Mouse (Mus musculus) G1E (cell line): ENCODE measurements around the gene Fgf9. TPM values are rescaled to one million over a fixed set of nuclear protein-coding genes. Genes with fewer than 3 reads are reported as not detected.

Experiments used
- ATAC-seq: 2 replicates; pipeline ENCODE4 v1.8.0; 2016; ENCODE audit warnings: mild to moderate bottlenecking; ENCODE audit not compliant: insufficient number of reproducible peaks, poor library complexity, low FRiP score, severe bottlenecking; ENCODE audit errors: extremely low read depth
- DNase-seq: peaks from one replicate; pipeline ENCODE4 v3.0.0; 2012; ENCODE audit warnings: low spot score
- H3K27me3 ChIP-seq: 2 replicates; pipeline ENCODE4 v1.6.1; 2012; ENCODE audit warnings: mild to moderate bottlenecking, low read length, inconsistent platforms; ENCODE audit not compliant: insufficient read depth
- H3K36me3 ChIP-seq: replicated peaks from 2 replicates; pipeline ENCODE3; 2012; ENCODE audit warnings: mild to moderate bottlenecking, inconsistent platforms
- H3K4me1 ChIP-seq: 2 replicates; pipeline ENCODE4 v1.6.1; 2012; ENCODE audit warnings: low read depth, low read length, inconsistent platforms, mixed read lengths; ENCODE audit not compliant: insufficient read depth
- H3K4me3 ChIP-seq: 2 replicates; pipeline ENCODE4 v1.5.1; 2012; ENCODE audit warnings: low read depth, mild to moderate bottlenecking, inconsistent platforms, low read length, moderate library complexity, mixed read lengths
- H3K9me3 ChIP-seq: replicated peaks from 2 replicates; pipeline ENCODE4 v1.6.1; 2012; ENCODE audit warnings: inconsistent platforms
- CTCF ChIP-seq: IDR thresholded peaks from 2 replicates; pipeline ENCODE4 v1.5.1; 2012; ENCODE audit warnings: low read depth, low read length, inconsistent platforms, mixed read lengths
- GATA1 ChIP-seq: IDR thresholded peaks from 2 replicates; pipeline ENCODE4 v1.6.1; 2012; ENCODE audit warnings: borderline replicate concordance, low read length, inconsistent platforms, mixed read lengths
- GATA2 ChIP-seq: IDR thresholded peaks from 2 replicates; pipeline ENCODE4 v1.6.1; 2012; ENCODE audit warnings: low read depth, low read length, inconsistent platforms, borderline replicate concordance
- POLR2AphosphoS5 ChIP-seq: IDR thresholded peaks from 2 replicates; pipeline ENCODE4 v1.6.1; 2012; ENCODE audit warnings: low read depth, low read length, inconsistent platforms; ENCODE audit not compliant: insufficient replicate concordance
- TAL1 ChIP-seq: conservative IDR thresholded peaks from 2 replicates; pipeline ENCODE4 v1.6.1; 2012; ENCODE audit warnings: low read depth, low read length, inconsistent platforms, mixed read lengths
- polyA plus RNA-seq: library from polyadenylated mRNA; stranded (reverse); fragments of >175 nt; gene quantifications from 2 replicates; pipeline ENCODE4 v1.2.3, GENCODE M21; 2012
- total RNA-seq, 2 experiments: library from RNA; stranded (forward) in 1 of 2; stranded (reverse) in 1 of 2; fragments of 200-1000 nt in 1 of 2; fragments of >200 nt in 1 of 2; fragmentation: Nextera tagmentation in 1 of 2; gene quantifications; 2 replicates each; pipeline ENCODE4 v1.2.3; 2014 to 2017

The Fgf9 gene
- total and polyA plus RNA-seq, 3 experiments: 0.05 TPM; not detected in 2

- ATAC-seq: no peak
- Histone ChIP-seq H3K4me1 (no peaks in the 10 kb centered on the region), H3K4me3 (no peak overlapping the region), H3K36me3 (no peaks in the 10 kb centered on the region), H3K27me3 (no peaks in the 10 kb centered on the region), H3K9me3 (peaks cover 18% of the 10 kb centered on the region)
- TF ChIP-seq POLR2AphosphoS5: no peak
- TF ChIP-seq GATA2: no peak
- TF ChIP-seq TAL1: no peak
- TF ChIP-seq GATA1: no peak
- TF ChIP-seq CTCF: no peak
- no peak for DNase-seq
Observed at GRCm38 (mm10) chr14:58109601-58110000, 39.3 kb downstream of the Fgf9 start.

- Histone ChIP-seq H3K9me3 (peaks cover 20% of the 10 kb centered on the region), H3K4me3 (no peak overlapping the region), H3K4me1 (no peaks in the 10 kb centered on the region), H3K27me3 (no peaks in the 10 kb centered on the region), H3K36me3 (no peaks in the 10 kb centered on the region)
- DNase-seq: no peak
- no peak for ATAC-seq
- TF ChIP-seq TAL1 (no peak), CTCF (no peak), GATA2 (no peak), GATA1 (no peak), POLR2AphosphoS5 (no peak)
Observed at GRCm38 (mm10) chr14:58111562-58111961, 41.2 kb downstream of the Fgf9 start.

- Histone ChIP-seq H3K4me3 (no peak overlapping the region), H3K36me3 (no peaks in the 10 kb centered on the region)
- no peak for ATAC-seq
Observed at GRCm38 (mm10) chr14:58112341-58112740, 42.0 kb downstream of the Fgf9 start.

GRCm38 (mm10) chr14:58113180-58113579 lies 42.8 kb downstream of the Fgf9 start:
- H3K4me1 ChIP-seq: no peaks in the 10 kb centered on the region
- H3K9me3 ChIP-seq: peaks cover 22% of the 10 kb centered on the region
- ATAC-seq (no peak), DNase-seq (no peak)
- no peaks in the 10 kb centered on the region for H3K27me3 ChIP-seq
- no peak overlapping the region for H3K4me3 ChIP-seq
- no peak for TF ChIP-seq CTCF
- no peak for TF ChIP-seq TAL1
- no peak for TF ChIP-seq POLR2AphosphoS5
- TF ChIP-seq GATA1: no peak
- TF ChIP-seq GATA2: no peak
- no peaks in the 10 kb centered on the region for H3K36me3 ChIP-seq

More at GRCm38 (mm10) chr14:58112341-58112740, 42.0 kb downstream of the Fgf9 start:
- TF ChIP-seq TAL1 (no peak), CTCF (no peak), GATA1 (no peak), POLR2AphosphoS5 (no peak), GATA2 (no peak)
- H3K27me3 ChIP-seq: no peaks in the 10 kb centered on the region
- no peaks in the 10 kb centered on the region for H3K4me1 ChIP-seq
- H3K9me3 ChIP-seq: peaks cover 20% of the 10 kb centered on the region
- no peak for DNase-seq

GRCm38 (mm10) chr14:58114146-58114545 lies 43.8 kb downstream of the Fgf9 start:
- H3K36me3 ChIP-seq: no peaks in the 10 kb centered on the region
- DNase-seq (no peak), ATAC-seq (no peak)
- peaks cover 22% of the 10 kb centered on the region for H3K9me3 ChIP-seq
- no peaks in the 10 kb centered on the region for H3K4me1 ChIP-seq
- H3K4me3 ChIP-seq: no peak overlapping the region
- TF ChIP-seq TAL1 (no peak), GATA1 (no peak), POLR2AphosphoS5 (no peak), CTCF (no peak), GATA2 (no peak)
- no peaks in the 10 kb centered on the region for H3K27me3 ChIP-seq

GRCm38 (mm10) chr14:58124625-58125024 lies 54.3 kb downstream of the Fgf9 start:
- no peak for TF ChIP-seq GATA2
- no peak for TF ChIP-seq CTCF
- TF ChIP-seq GATA1: no peak
- no peak for TF ChIP-seq TAL1
- TF ChIP-seq POLR2AphosphoS5: no peak
- Histone ChIP-seq H3K9me3 (peaks cover 11% of the 10 kb centered on the region), H3K36me3 (no peaks in the 10 kb centered on the region), H3K4me1 (no peaks in the 10 kb centered on the region), H3K4me3 (no peak overlapping the region), H3K27me3 (no peaks in the 10 kb centered on the region)
- ATAC-seq: no peak
- DNase-seq: no peak

- Histone ChIP-seq H3K4me1 (no peaks in the 10 kb centered on the region), H3K4me3 (no peak overlapping the region), H3K36me3 (no peaks in the 10 kb centered on the region), H3K9me3 (peaks cover 15% of the 10 kb centered on the region), H3K27me3 (no peaks in the 10 kb centered on the region)
- no peak for ATAC-seq
- no peak for DNase-seq
- no peak for TF ChIP-seq GATA1
- no peak for TF ChIP-seq TAL1
- no peak for TF ChIP-seq CTCF
- TF ChIP-seq POLR2AphosphoS5: no peak
Observed at GRCm38 (mm10) chr14:58126508-58126907, 56.2 kb downstream of the Fgf9 start.
